Mouse (Mus musculus) R1 (cell line): Measurements from ENCODE around the gene Tpx2.

Source experiments
- DNase-seq: peaks from one replicate; pipeline ENCODE4 v3.0.0-alpha.2; 2018; ENCODE audit warnings: low read depth, low spot score

The Tpx2 gene

DNA sequence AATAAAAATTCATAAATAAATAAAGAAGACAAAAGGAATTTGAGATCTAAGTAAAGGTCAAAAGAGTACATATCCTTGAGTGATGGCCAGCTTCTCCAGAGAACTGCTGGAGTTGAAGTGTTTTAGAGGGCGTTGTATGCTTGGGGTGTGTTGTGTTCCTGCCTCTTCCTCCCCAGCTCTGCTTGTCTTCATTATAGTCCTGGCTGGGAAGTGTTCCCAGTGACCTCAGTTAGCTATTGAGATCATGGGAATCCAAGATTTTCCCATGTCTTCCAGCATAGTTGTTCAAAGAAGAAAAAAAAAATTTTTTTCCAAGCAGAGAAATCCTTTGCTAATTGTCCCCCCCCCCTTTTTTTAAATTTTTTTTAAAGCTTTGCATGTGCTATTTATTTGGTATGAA, 14.1 kb downstream of the Tpx2 start:
- DNase-seq = no peak

DNA sequence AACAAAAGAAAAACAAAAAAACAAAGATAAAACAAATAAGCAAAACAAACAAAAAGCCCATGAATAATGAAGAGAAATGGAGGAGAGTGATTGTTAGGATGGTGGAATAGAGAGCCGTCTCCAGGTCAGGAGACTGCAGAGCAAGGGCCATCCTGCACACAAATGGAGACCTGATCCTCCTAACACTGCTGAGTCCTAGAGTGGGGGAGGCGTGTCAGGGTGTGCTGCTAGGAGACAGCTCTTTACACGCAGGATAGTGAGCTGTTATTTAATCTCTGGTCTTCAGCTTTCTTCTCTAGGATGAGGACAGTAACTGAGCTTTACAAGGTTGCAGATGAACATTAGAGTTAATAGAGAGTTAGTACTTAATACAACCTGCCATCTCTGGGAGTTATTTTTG, 14.9 kb downstream of the Tpx2 start:
- peak; percentile 24 for DNase-seq

DNA sequence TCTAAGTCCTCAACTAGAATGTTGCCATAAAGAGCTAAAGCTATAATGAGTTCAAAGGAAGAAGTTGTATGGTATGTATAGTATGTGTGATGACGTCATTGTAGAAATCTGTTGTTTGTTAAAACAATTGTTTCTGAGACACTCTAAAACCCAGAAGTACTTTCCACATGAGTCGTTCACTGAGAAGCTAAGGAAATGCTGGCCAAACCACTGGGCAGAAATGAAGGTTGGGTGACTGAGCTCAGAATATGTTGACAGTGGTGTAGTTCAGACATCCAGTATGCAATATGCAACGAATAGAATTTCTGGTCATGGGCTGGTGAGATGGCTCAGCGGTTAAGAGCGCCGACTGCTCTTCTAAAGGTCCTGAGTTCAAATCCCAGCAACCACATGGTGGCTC, 15.6 kb downstream of the Tpx2 start:
- DNase-seq = no peak

DNA sequence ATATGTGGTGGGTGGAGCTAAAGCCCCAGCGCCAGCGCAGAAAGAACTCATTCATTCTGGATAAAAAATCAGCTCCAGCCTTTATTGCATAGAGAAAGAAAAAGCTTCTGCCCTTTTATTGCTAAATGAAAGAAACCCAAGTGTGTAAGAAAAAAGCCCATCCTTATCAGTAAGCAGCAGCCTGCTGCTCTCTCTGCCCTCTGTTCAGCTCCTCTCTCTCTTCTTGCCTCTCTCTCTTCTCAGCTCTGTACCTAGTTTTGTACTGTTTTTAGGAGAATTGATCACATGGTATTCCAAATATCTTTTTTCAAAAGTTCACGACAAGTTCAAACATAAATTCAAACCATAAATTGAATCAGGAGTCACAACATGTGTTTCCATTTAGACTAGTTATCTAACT, 30.5 kb downstream of the Tpx2 start:
- DNase-seq = no peak

DNA sequence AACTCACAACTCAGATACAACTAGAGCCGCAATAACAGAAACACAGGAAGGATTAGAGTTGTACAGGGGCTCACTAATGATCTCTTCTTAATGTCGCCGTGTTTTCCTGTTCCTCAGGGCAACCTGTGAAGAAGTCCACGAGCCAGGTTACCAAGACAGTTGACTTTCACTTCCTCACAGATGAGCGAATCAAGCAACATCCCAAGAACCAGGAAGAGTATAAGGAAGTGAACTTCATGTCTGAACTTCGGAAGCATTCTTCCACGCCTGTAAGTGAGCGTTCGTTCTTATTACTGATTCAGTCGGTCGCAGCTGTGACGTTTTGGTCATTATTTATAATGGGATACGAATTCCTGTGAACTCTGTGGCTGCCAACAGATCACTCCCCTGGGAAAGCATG, 33.1 kb downstream of the Tpx2 start:
- no peak for DNase-seq

DNA sequence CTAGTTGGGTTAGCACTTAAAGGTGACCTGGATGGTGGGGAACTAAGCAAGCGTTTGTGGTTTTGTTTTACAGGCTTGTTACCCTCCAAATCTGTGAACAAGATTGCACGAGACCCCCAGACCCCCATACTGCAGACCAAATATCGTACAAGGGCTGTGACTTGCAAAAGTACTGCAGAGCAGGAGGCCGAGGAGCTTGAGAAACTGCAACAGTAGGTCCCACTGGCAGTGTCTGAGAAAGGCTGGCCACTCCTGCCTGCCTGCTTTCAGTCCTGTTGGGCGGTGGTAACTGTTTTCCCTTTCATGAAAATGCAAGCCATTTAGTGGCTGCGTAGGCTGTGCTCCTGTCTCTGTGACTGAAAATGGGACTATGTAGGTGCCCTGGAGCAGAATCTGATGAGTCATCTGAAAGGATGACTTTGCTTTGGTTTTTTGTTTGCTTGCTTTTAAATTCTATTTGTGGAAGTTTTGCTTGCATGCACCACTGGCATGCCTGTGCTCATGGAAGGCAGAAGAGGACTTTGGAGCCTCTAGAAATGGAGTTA, 36.4 kb downstream of the Tpx2 start:
- peak; percentile 49 for DNase-seq

DNA sequence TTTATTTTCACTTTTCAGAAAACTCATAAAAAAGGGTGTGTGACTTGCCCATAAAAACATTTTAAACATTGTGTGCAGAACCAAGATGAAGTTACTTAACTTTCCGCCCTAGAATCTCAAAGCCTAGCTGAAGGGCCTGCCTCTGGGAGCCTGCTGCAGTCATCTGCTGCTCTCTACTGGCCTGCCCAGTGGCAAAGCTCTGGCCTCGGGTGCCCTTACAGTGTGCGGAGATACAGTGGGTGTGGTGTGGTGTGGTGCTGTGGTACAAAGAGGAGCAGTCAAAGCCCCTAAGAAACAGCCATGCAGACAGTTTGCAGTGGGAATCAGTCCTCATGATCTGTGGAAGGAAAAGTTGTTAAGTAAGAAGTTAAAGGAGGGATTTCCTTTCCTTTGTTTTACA, 39.5 kb downstream of the Tpx2 start:
- DNase-seq = no peak

DNA sequence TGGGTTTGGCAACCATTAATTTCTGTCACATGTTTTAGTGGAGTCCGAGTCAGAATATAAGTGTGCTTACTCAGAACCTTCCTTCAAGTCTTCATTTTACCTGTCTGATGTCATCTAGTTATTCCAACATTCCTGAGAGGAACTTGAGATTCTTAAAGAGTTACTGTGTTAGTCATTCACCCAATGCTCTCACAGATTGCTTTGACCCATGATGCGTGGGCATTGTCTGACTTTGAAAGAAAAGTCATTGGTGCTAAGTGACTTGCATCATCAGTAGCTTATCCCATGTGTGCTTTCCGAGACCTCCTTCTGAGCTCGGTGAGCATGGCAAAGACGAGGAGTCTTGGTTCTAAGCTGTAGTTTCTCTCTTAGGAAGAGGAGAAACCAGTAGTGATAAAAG, 41.0 kb downstream of the Tpx2 start:
- DNase-seq = no peak

DNA sequence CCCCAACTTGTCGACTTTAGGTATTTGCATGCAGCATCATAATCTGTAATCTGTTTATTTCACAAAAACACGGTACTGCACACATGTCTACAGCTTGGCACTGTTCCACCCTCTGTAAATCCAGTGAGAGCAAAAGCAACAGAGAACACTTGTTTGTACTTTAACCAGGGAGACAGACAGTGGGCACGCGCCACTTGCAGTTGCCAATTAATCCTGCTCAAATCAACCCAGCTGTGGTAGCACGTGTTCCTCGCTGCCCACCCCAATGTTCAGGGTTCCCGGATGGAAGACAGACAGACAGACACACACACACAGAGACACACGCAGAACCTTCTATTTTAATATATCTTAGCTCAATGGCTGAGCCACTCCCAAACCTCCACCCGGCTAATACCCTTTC, 48.1 kb downstream of the Tpx2 start:
- no peak for DNase-seq

DNA sequence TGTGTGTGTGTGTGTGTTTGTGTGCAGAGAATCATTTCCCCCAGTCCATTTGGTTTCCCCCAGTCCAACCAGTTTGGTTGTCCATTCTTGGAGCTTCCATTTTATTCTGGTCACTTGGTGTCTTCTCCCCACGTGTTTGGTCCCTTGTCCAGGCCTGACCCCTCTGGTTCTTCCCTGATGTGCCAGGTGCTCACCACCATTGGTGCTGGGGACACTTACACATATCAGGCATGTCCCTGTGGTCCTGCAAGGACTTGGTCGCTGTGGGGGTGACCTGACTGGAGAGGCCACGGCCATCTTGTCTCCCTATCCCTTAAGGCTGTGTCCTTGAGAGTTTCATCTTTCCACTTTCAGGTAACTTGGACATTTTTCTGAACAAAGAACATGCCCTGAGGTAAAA, 49.2 kb downstream of the Tpx2 start:
- DNase-seq = no peak

DNA sequence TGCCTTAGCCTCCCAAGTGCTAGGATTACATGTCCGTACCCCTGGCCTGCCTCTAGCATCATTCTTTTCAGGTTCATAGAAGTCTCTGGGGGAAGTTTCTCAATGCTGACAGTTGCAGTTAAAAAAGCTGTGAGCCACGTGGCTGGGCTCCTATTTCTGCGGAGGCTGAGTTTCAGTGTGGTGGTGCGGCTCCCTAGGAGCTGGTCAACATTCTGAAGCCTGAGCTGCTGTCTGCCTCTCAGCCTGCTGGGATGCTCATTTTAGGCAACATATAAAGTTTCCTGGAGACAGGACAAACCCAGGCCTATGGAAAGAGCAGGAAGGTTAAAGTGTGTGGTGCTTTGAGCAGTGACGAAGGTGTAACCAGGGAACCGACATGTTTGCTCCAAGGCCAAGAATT, 51.2 kb downstream of the Tpx2 start:
- DNase-seq = no peak

DNA sequence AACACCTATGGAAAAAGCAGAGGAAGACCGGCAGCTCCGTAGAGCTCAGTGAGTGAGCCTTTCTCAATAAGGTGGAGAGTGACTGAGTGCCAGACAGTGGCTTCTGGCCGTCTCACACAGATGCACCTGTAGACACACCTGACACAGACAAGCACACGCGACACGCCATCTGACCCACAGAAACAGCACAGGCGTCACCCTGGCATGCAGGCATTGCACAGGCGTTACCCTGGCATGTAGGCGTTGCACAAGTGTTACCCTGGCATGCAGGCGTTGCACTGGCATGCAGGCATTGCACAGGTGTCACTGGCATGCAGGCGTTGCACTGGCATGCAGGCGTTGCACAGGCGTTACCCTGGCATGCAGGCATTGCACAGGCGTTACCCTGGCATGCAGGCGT, 53.5 kb downstream of the Tpx2 start:
- no peak for DNase-seq

DNA sequence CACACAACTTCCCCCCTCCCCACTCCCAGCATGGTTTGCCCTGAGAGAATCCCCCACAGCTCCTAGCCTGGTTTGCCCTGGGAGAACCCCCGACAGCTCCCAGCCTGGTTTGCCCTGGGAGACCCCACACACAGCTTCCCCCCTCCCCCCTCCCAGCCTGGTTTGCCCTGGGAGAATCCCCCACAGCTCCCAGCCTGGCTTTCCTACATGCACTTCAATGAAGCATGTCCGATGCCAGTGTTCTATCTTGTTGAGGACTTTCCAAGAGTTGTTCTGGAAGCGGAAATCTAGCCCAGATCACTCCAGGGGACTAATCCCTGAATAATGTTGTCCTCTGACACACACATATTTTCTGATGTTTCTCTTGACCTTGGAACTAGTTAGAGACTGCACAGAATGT, 54.9 kb downstream of the Tpx2 start:
- no peak for DNase-seq

DNA sequence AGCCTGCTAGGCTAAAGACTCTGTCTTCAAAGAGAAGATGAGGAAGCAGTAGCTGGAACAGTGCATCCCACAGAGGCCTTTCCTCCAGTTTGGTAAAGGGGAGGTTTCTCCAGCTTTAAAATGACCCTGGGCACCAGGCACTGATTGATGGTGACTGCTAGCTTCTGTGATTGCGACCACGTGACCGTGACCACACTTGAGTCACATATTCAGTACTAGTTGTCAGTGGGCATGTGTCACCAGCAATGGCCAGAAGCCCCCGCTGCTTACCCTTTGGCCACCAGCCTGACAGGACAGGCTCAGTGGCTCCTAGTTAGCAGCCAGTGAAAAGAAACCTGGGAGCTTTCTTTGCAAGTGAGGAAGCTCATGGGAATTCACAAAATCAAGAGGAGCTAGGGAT, 55.8 kb downstream of the Tpx2 start:
- no peak for DNase-seq

DNA sequence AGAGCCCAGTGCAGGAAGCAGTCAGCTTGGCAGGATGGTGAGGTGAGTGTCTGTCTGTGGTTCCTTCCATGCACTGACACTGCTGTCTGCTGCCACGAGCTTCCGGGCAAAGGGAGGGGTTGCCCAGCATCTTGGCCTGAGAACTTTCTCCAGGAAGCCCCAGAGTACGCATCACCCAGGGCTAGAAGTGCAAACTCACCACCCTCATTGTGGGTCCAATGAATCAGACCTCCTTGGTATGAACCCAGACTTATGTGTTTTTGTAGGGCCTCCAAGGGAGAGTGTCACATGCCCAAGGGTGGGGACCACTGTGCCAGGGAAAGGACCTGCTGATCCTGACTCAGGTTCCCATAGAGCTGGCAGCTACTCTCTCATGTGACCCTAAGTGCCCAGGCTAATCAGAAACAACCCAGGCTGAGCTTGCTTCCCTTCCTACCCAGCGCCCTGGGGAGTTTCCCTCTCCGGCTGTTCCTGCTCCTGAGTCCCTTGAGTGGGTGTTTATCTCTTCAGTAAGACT, 56.4 kb downstream of the Tpx2 start:
- no peak for DNase-seq

DNA sequence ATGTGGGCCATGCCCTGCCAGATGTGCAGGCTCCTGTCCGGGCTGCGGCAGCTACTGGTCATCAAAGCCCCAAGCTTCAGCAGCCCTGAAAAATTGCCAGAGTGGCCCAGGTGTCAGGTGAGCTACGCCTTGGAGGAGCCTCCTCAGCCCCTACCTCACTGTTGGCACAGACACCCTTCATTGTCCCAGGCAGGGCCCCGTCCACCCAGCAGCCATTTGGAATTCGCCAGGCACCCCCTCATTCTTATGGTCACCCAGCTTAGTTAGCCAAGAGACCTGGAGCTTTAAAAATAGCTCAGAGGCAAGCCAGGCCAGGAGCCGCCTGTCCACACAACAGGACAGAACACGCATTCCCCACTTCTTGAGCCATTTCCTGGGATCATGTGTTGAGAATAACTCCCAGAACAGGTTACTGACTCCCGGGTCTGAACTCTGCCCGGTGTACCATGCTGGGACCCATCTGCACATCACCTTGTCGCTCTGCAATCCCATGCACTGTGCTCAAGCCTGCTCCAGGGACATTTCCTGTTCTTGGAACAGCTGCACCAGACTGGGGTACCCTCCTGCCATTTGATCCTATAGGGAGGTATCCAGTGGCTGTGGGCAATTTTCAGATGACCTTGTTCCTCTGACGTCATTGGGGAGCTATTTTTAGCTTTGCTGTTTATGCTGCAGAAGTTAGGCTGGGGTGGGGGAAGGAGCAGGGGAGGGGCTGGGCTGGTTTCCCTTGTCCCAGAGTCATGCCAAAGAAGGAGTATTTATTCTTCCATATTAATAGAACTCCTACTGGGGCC, 57.5 kb downstream of the Tpx2 start:
- peak; percentile 23 for DNase-seq

DNA sequence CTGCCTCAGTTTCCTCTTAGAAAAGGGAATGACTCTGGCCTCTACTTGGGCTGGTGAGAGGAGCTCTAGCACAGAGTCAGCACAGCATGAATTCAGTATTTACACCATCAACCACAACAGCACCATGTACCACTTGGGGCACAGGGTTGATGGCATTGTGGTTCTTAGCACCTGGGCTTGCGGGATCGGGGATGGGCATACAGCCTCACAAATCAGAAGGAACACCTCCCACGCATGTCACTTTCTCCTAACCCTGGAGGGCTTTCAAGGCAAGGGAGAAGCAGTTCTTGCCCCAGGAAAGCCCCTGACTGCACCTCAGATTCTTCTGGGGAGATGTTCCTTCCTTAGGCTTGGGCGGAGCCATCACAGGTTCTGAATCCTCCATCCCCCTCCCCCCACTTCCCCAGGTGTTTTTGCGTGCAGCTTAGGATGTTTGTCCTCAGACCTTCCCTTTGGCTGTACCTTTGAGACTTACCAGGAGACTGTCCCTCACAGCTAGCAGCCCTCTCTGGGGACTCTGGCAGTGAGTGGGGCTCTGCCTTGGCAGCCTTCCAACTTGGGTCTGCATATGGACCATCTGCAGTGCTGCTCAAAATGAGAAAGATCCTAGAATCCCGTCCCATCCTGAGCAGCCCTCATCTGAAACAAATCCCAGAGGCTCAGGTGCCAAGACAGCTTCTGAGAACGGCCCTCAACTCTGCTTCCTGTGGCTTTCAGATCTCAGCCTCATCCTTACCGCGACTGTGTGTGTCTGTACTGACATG, 58.7 kb downstream of the Tpx2 start:
- DNase-seq = no peak

DNA sequence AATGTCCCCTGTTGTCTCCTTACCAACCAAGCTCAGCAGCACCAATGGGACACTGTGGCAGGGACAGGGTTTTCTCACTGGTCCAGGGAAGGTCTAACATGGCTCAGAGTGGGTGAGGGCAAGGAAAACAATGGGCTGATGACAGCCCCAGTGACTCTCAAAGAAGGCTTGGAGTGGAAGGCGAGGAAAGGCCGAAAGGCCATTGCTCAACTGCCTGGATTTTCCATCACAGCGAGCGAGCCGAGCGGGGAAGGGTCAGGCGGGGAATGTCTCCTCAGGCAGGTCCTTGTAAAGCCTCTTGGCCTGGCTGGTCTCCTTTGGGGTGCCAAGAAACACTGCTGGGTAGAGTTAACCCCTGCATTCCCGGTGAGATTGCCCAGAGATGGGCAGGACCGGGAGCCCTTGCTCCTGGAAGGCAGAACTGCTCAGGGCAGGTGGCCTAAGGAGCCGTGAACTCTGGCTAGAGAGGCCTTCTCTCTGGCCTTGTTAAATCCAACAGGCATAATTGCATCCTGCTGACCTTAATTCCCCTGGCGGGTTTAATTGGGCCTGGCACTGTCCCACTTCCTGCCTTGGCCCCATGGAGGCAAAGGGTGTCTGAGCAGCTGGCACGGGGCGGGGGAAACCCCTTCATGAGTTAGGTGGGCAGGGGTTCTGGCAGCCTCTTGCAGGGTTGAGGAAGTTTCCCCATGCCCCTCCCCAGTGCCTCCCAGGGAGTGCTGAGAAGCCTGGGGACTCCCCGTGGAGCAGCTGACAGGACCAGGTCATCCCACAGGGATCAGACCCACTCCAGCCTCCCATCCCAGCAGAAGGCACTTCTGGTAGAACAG, 59.6 kb downstream of the Tpx2 start:
- DNase-seq = no peak

DNA sequence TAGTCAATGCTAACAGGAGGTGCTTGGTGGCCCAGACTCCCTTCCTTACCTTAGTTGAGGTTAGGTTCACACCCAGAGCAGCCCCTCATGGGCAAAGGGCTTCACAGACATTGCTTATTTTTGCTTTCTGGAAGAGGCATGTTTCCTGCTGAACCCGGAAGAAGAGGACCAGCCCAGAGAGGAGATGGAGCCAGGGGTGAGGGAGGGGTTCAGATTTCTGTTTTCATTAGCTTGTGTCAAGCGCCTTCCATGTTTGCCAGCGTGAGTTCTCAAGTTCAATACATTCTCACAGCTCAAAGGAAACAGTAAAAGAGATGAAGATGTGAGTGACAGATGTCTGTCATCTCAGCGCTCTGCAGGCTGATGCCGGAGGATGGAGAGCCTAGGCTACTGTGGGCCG, 62.1 kb downstream of the Tpx2 start:
- DNase-seq = no peak

DNA sequence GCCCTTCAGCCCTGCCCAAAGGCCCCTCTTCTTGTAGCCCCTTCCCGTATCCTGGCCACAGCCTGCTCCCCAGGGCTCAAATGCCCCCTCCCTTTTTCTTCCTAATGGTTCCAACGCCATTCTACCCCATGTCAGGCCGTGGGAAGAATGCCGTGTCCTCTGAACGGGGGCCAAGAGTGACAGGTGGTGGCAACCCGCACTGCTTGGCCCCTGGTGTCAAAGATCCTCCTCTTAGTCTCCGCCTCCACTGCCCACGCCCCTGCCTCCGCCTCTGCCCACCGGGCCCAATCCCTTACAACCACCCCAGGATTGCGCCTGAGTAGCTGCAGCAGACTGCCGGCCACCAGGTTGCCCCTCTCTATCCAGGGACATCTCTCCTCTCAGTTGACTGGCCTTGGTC, 63.3 kb downstream of the Tpx2 start, which contains the start of gene Mylk2:
Mylk2 (plus strand) TSS at position 322 of the 400 bp plus-strand sequence.
- DNase-seq = no peak

DNA sequence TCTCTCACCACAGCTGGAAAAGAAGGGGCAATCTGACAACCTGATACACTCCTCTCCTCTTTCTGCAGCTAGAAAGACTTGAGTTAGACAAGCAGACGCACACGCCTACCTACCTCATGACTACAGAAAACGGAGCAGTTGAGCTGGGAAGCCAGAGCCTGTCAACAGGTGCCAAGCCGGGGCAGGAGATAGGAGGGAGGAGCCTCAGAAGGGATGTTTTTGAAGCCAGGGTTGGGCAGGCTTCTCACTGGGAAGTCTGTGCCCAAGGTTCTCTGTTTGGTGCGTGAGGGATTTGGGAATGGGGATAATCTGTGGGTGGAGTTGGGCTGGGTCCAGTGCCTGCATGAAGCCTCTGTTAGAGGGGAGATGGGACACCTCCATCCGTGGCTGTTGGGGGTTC, 63.7 kb downstream of the Tpx2 start:
- DNase-seq = peak; percentile 36

DNA sequence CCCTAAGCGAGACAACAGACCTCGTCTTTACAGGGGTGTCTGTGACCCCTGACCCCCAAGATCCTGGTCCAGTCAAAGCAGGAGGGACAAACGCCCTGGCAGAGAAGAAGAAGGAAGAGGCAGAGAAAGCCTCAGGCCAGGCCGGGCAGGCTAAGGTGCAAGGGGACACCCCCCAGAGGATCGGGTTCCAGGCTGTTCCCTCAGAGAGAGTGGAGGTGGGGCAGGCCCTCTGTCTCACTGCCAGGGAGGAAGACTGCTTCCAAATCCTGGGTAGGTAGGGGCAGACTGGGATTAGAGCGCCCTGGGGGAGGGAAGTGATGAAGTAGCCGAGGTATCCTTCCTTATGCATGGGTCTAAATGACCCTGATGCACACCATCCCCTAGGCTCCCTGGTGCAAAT, 65.7 kb downstream of the Tpx2 start:
- DNase-seq = no peak
